Mouse (Mus musculus) liver, postnatal 0 days (tissue): Measurements from ENCODE around the gene Maco1.

ENCODE experiments used
- CTCF ChIP-seq: sonication (generic); IDR thresholded peaks from 2 replicates; pipeline ENCODE4 v1.5.1; 2016; ENCODE audit warnings: antibody characterized with exemption, low read depth
- EP300 ChIP-seq: IDR thresholded peaks from 2 replicates; pipeline ENCODE4 v1.6.1; 2016; ENCODE audit warnings: antibody characterized with exemption, low read depth, mild to moderate bottlenecking

DNA sequence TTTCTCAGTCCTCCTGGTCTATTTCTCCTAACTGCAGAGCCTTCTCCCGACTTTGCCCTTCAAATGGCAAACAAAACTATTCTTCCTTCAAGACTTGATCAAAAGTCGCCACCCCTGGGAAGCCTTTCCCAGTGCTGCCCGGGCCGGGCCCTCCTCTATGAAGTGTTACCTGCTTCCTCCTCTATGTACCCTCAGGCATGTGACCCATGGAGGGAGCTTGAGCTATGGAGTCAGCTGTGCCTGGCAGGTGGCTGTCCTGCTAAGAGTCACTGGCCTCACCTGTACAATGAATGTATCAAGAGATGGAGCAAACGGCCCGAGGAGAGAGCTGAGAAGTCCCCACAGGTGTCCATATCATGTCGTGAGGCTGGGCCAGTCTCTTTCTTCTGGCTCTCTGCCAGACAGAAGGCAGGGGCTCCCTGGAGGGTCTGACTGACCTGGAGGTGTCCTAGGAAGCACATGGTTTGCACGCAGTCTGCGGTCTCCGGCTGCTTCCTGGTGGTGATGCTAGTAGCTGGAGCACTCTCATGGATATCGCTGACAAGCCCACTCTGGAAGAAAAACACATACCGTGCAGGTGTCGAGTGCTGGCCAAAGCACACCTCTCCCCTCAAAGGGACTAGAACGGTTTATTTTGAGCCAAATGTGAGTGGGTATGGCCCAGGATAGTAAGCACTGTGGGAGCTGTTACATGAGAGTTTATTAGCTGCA, 77.8 kb downstream of the Maco1 start:
- TF ChIP-seq CTCF (no peak), EP300 (no peak)
